Mouse (Mus musculus): ENCODE results near the gene Dusp1. TPM values are rescaled to one million over a fixed set of nuclear protein-coding genes. Genes with fewer than 3 reads are reported as not detected.
A peak's percentile ranks its signal among the peaks of the same experiment; 100 is the strongest.

Dusp1 gene
- polyA plus RNA-seq, 1 experiment from 2014 or later, result 40.2 TPM

DNA sequence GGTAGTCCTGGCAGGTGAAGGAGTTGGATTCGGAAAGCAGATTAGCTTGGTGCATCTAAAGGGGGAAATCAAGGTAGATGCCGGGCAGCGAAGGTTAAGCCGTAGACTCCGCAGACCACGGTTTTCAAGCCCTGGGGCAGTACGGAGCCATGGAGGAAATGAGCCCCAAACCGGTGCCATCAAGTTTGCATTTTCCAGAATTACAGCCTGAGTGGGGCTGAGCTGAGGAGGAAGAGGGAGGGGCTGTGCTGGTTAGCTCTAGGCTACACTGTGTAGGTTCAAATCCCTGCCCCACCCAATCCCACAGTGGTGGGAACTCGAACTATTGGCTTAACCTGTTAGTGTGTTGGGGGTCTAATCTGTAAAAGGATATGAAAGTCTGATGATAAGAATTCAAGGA is 97.4 kb downstream of the Dusp1 start:
- Histone ChIP-seq H3K27ac (no peak overlapping the region), H3K9ac (no peak overlapping the region), H3K36me3 (ENCODE audit: poor library complexity, severe bottlenecking) (no peaks in the 10 kb centered on the region), H3K9me3 (replicated peaks) (no peaks in the 10 kb centered on the region), H3K27me3 (0 out of 2 replicates have a peak, but pooled peaks cover 6% of the 10 kb centered on the region), H3K4me1 (0 out of 2 replicates have a peak, but pooled peaks cover 3% of the 10 kb centered on the region), H3K4me3 (no peak overlapping the region), H3K4me2 (no peak overlapping the region)
- no peak for ATAC-seq
- 81% methylated on average over 9 of the region's 9 CpGs for WGBS

DNA sequence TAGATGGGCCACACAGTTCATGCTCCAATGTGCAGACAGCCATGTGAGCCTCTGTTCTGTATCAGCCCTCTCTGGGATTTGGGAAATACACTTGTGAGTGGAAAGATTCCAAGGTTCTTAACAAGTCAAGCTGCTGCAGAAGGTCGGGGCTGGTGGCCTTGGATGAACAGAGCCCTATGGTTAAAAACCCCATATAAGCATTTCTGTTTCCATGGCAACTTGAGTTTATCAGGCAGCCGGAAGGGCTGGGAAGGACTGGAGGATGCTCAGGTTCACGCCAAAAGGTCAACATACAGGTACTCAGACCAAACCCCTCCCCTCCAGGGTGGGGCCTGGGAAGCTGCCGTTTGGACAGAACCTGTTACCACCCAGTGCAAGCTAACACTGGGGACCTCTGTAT is 97.9 kb downstream of the Dusp1 start:
- H3K36me3 ChIP-seq (ENCODE audit: poor library complexity, severe bottlenecking), result no peaks in the 10 kb centered on the region
- ATAC-seq, result no peak
- H3K9ac ChIP-seq, result 0 out of 2 replicates have a peak overlapping the region, but pooled peaks have one; percentile 12
- 0 out of 2 replicates have a peak, but pooled peaks cover 6% of the 10 kb centered on the region for H3K27me3 ChIP-seq
- H3K4me3 ChIP-seq, result no peak overlapping the region
- 52% methylated on average over 4 of the region's 4 CpGs for WGBS
- H3K4me1 ChIP-seq, result 0 out of 2 replicates have a peak, but pooled peaks cover 3% of the 10 kb centered on the region
- H3K4me2 ChIP-seq, result no peak overlapping the region
- no peaks in the 10 kb centered on the region for H3K9me3 ChIP-seq (replicated peaks)
- no peak overlapping the region for H3K27ac ChIP-seq

DNA sequence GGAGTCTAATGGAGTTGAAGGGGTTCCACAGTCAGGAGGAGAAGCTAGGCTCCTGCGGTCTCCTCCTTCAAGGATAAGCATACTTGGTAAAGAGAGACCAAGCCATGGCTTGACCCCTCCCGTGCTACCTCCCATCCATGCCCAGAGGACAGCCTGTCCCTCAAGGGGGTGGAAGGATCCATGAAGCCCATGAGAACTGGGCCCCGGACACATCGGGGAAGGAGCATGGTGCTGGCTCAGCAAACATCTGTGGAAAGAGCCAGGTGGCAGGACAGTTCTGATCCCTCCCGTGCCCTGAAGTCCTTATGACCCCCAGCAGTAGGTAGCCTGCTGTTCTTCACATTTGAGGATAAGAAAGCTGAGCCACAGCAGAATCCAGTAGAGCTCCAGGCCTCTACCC is 98.5 kb downstream of the Dusp1 start:
- Histone ChIP-seq H3K9ac (peak overlapping the region; percentile 12; the same call in 1 of the 2 replicates), H3K27me3 (0 out of 2 replicates have a peak, but pooled peaks cover 6% of the 10 kb centered on the region), H3K4me2 (no peak overlapping the region), H3K9me3 (replicated peaks) (no peaks in the 10 kb centered on the region), H3K36me3 (ENCODE audit: poor library complexity, severe bottlenecking) (no peaks in the 10 kb centered on the region), H3K27ac (no peak overlapping the region), H3K4me3 (no peak overlapping the region), H3K4me1 (0 out of 2 replicates have a peak, but pooled peaks cover 3% of the 10 kb centered on the region)
- 82% methylated on average over 5 of the region's 5 CpGs for WGBS
- ATAC-seq, result no peak

DNA sequence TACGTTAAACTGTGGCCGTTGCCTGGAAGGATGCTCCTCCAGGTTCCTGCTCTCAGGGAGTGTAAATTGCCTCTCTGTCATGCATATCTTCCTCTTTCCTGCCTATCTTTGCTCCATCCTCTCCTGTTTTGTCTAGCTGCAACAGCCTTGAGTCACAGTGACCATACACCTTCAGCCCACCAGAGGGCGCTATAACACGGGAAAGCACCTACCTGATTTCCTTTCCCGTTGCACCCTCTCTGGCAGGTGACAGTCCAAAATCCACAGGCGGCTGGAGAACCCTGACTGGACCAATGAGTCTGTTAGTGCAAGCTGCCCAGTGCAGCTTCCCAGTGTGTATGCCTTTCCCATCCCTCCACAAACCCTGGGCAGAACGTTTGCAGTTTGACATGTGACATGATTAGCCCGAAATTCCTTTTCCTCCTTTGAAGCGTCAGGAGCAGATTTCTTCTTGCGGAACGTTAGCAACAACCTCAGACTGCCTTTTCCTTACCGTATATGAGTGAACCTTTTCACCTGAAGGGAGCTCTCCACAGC is 99.2 kb downstream of the Dusp1 start:
- H3K9me3 ChIP-seq (replicated peaks), result no peaks in the 10 kb centered on the region
- H3K9ac ChIP-seq, result no peak overlapping the region
- 0 out of 2 replicates have a peak, but pooled peaks cover 6% of the 10 kb centered on the region for H3K27me3 ChIP-seq
- H3K4me1 ChIP-seq, result 0 out of 2 replicates have a peak, but pooled peaks cover 3% of the 10 kb centered on the region
- no peak overlapping the region for H3K4me3 ChIP-seq
- peak; percentile 50; the same call in 1 of the 2 replicates for ATAC-seq
- H3K36me3 ChIP-seq (ENCODE audit: poor library complexity, severe bottlenecking), result no peaks in the 10 kb centered on the region
- 31% methylated on average over 12 of the region's 12 CpGs for WGBS
- no peak overlapping the region for H3K27ac ChIP-seq
- H3K4me2 ChIP-seq, result no peak overlapping the region

DNA sequence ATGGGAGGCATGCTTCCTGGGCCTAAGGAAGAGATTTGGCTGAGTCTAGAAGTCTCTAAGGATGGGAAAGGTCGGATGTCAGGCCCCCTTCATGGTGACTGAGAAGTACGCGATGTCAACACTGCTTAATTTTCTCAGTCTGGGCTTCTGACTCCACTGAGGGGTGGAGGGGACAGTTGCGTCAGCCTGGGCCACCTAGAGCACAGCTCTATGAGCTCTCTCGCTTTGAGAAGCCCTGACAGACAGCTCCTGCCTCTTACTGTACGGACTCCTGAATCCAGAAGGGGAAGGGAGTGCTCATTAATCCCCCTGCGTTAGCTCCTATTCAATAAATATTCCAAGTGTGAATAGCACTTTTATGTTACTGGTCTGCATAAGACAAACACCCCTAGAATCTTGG is 103.9 kb downstream of the Dusp1 start:
- Histone ChIP-seq H3K4me2 (no peak overlapping the region), H3K36me3 (ENCODE audit: poor library complexity, severe bottlenecking) (no peaks in the 10 kb centered on the region), H3K27me3 (no peaks in the 10 kb centered on the region), H3K9me3 (replicated peaks) (no peaks in the 10 kb centered on the region), H3K9ac (no peak overlapping the region), H3K4me1 (no peaks in the 10 kb centered on the region), H3K4me3 (no peak overlapping the region), H3K27ac (no peak overlapping the region)
- no peak for ATAC-seq
- 57% methylated on average over 7 of the region's 7 CpGs for WGBS

DNA sequence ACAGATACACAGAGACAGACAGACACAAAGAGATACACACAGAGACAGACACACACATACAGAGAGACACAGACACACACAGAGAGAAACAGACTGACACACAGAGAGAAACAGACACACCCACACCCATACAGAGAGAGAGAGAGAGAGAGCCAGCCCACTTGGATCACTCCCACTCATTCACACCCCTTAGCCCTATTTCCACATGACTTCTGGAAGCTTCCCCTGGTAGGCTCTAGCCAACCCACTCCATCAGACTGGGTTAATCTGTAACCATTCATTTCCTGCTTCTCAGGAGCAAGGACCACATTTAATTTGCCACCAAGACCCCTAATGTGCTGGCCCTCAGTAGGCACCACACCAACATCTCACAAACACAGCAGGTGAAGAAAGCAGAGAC is 104.4 kb downstream of the Dusp1 start:
- no peak overlapping the region for H3K4me2 ChIP-seq
- ATAC-seq, result no peak
- no peak overlapping the region for H3K4me3 ChIP-seq
- no peaks in the 10 kb centered on the region for H3K36me3 ChIP-seq (ENCODE audit: poor library complexity, severe bottlenecking)
- H3K4me1 ChIP-seq, result no peaks in the 10 kb centered on the region
- no peaks in the 10 kb centered on the region for H3K9me3 ChIP-seq (replicated peaks)
- H3K27me3 ChIP-seq, result no peaks in the 10 kb centered on the region
- no peak overlapping the region for H3K27ac ChIP-seq
- no peak overlapping the region for H3K9ac ChIP-seq

Small RNAs within 50 kb of the gene (microRNA-seq; reads per million reads assigned to microRNA genes)
- gene Gm22420, result not detected

Other genes starting within 250 kb of the Dusp1 start
- 1.2 and 1.7 TPM in 2 replicates for gene Neurl1b, start 147.3 kb downstream of the Dusp1 start, polyA plus RNA-seq (2015; fragmentation: Nextera tagmentation; extraction: Ambion mirVana)
- 95.9 and 109 TPM in 2 replicates for gene Ergic1, start 639 bp downstream of the Dusp1 start, polyA plus RNA-seq (2015; fragmentation: Nextera tagmentation; extraction: Ambion mirVana)
- 139 and 144 TPM in 2 replicates for gene Atp6v0e, start 101.1 kb upstream of the Dusp1 start, polyA plus RNA-seq (2015; fragmentation: Nextera tagmentation; extraction: Ambion mirVana)
- gene Crebrf, start 153.5 kb upstream of the Dusp1 start, polyA plus RNA-seq (2015; fragmentation: Nextera tagmentation; extraction: Ambion mirVana), result 11.1 and 13.8 TPM in 2 replicates
- gene Bnip1, start 218.9 kb upstream of the Dusp1 start, polyA plus RNA-seq (2015; fragmentation: Nextera tagmentation; extraction: Ambion mirVana), result 50.6 and 59.0 TPM in 2 replicates

Data from forebrain, embryonic 13.5 days (tissue).